Mouse (Mus musculus) embryonic facial prominence, embryonic 13.5 days (tissue): ENCODE data around the gene Cphx3. TPM values are rescaled to one million over a fixed set of nuclear protein-coding genes. Genes with fewer than 3 reads are reported as not detected.
"Not testable (repeated sequence)": the region's sequence is repeated elsewhere in the genome, so short reads cannot be mapped to it uniquely, and the experiment has no call there.

Experiments
- ATAC-seq: fragments of 200-750 bp; cut with Nextera tagmentation; 2 replicates; pipeline ENCODE4 v1.8.0; 2017; ENCODE audit warnings: low read depth; ENCODE audit not compliant: insufficient number of reproducible peaks, insufficient read depth, low FRiP score, low TSS enrichment
- H3K27ac ChIP-seq: fragments of 300-500 bp; sonication (generic); 2 replicates; pipeline ENCODE4 v1.5.1; 2015; ENCODE audit warnings: moderate library complexity, mild to moderate bottlenecking, inconsistent platforms
- H3K27me3 ChIP-seq: fragments of 300-500 bp; sonication (generic); 2 replicates; pipeline ENCODE4 v1.6.1; 2015; ENCODE audit warnings: mild to moderate bottlenecking, inconsistent platforms
- H3K36me3 ChIP-seq: fragments of 300-500 bp; sonication (generic); 2 replicates; pipeline ENCODE4 v1.6.1; 2015; ENCODE audit warnings: mild to moderate bottlenecking, inconsistent platforms
- H3K4me1 ChIP-seq: fragments of 300-500 bp; sonication (generic); 2 replicates; pipeline ENCODE4 v1.6.1; 2015; ENCODE audit warnings: inconsistent platforms
- H3K4me2 ChIP-seq: fragments of 300-500 bp; sonication (generic); 2 replicates; pipeline ENCODE4 v1.6.1; 2015; ENCODE audit warnings: moderate library complexity, mild to moderate bottlenecking, inconsistent platforms
- H3K4me3 ChIP-seq: fragments of 300-500 bp; sonication (generic); 2 replicates; pipeline ENCODE4 v1.5.1; 2015; ENCODE audit warnings: mild to moderate bottlenecking, inconsistent platforms
- H3K9ac ChIP-seq: fragments of 300-500 bp; sonication (generic); 2 replicates; pipeline ENCODE4 v1.6.1; 2015; ENCODE audit warnings: mild to moderate bottlenecking, inconsistent platforms
- H3K9me3 ChIP-seq: fragments of 300-500 bp; sonication (generic); 2 replicates; pipeline ENCODE4 v1.6.1; 2016; ENCODE audit warnings: inconsistent platforms
- WGBS: fragments of 180-500 bp; shearing (Covaris S2); methylation state at CpG from one replicate; pipeline ENCODE4 v1.1.7; 2015; ENCODE audit warnings: mixed read lengths; 5-methylcytosine and 5-hydroxymethylcytosine counted together
- polyA plus RNA-seq: library from polyadenylated mRNA; unstranded; fragments of >200 nt; fragmentation: Nextera tagmentation; extraction: Ambion mirVana; gene quantifications from 2 replicates; pipeline ENCODE4 v1.2.1, GENCODE M21; 2015

Cphx3 gene
- polyA plus RNA-seq, 1 experiment from 2014 or later, result not detected

- H3K36me3 ChIP-seq, H3K9ac ChIP-seq, H3K27me3 ChIP-seq, H3K27ac ChIP-seq, H3K4me3 ChIP-seq, H3K4me1 ChIP-seq, ATAC-seq, H3K9me3 ChIP-seq, H3K4me2 ChIP-seq: not testable (repeated sequence)
- whole genome bisulfite sequencing, result no CpG with 5 or more reads among the region's 6 CpGs
Measured at GRCm38 (mm10) chr14:26081216-26081615, 881 bp upstream of the Cphx3 start, which contains the start of gene Cphx2. Gene Cphx2, plus strand, starts transcription at chr14:26081516.

GRCm38 (mm10) chr14:26097622-26098021, 15.5 kb downstream of the Cphx3 start:
- WGBS, result no CpG with 5 or more reads among the region's 3 CpGs
- not testable (repeated sequence) for H3K27me3 ChIP-seq, H3K4me1 ChIP-seq, H3K9ac ChIP-seq, H3K9me3 ChIP-seq, H3K36me3 ChIP-seq, H3K4me3 ChIP-seq, H3K4me2 ChIP-seq, H3K27ac ChIP-seq, ATAC-seq

- H3K36me3 ChIP-seq, ATAC-seq, H3K9me3 ChIP-seq, H3K27ac ChIP-seq, H3K4me1 ChIP-seq, H3K4me2 ChIP-seq, H3K9ac ChIP-seq, H3K4me3 ChIP-seq, H3K27me3 ChIP-seq: not testable (repeated sequence)
- WGBS, result no CpG with 5 or more reads among the region's 7 CpGs
Measured at GRCm38 (mm10) chr14:26118150-26118549, 36.1 kb downstream of the Cphx3 start, which contains the start of gene Duxbl2. Gene Duxbl2, plus strand, starts transcription at chr14:26118349.

GRCm38 (mm10) chr14:26118550-26119000, 36.5 kb downstream of the Cphx3 start:
- H3K4me1 ChIP-seq, H3K4me3 ChIP-seq, H3K4me2 ChIP-seq, H3K9ac ChIP-seq, H3K27ac ChIP-seq, H3K27me3 ChIP-seq, H3K36me3 ChIP-seq, H3K9me3 ChIP-seq: not testable (repeated sequence)
- WGBS, result no CpG with 5 or more reads among the region's 18 CpGs
- peak; percentile 78 for ATAC-seq

GRCm38 (mm10) chr14:26119095-26119494, 37.0 kb downstream of the Cphx3 start:
- H3K9ac ChIP-seq, H3K36me3 ChIP-seq, H3K4me2 ChIP-seq, ATAC-seq, H3K9me3 ChIP-seq, H3K4me1 ChIP-seq, H3K4me3 ChIP-seq, H3K27me3 ChIP-seq, H3K27ac ChIP-seq: not testable (repeated sequence)
- WGBS, result no CpG with 5 or more reads among the region's 7 CpGs

GRCm38 (mm10) chr14:26147095-26147494, 65.0 kb downstream of the Cphx3 start:
- not testable (repeated sequence) for H3K9me3 ChIP-seq, H3K9ac ChIP-seq, H3K4me2 ChIP-seq, H3K27ac ChIP-seq, H3K36me3 ChIP-seq, H3K4me1 ChIP-seq, H3K27me3 ChIP-seq, ATAC-seq, H3K4me3 ChIP-seq
- no CpG with 5 or more reads among the region's 2 CpGs for WGBS

GRCm38 (mm10) chr14:26156032-26156431, 73.9 kb downstream of the Cphx3 start:
- H3K27ac ChIP-seq, H3K9me3 ChIP-seq: not testable (repeated sequence)
- no CpG with 5 or more reads among the region's 7 CpGs for WGBS

GRCm38 (mm10) chr14:26161156-26161555, 79.1 kb downstream of the Cphx3 start:
- H3K4me2 ChIP-seq, H3K4me1 ChIP-seq, H3K36me3 ChIP-seq, H3K4me3 ChIP-seq, ATAC-seq, H3K27ac ChIP-seq, H3K27me3 ChIP-seq, H3K9me3 ChIP-seq, H3K9ac ChIP-seq: not testable (repeated sequence)
- WGBS, result no CpG with 5 or more reads among the region's 9 CpGs

More at GRCm38 (mm10) chr14:26156032-26156431, 73.9 kb downstream of the Cphx3 start:
- ATAC-seq, H3K27me3 ChIP-seq, H3K9ac ChIP-seq, H3K36me3 ChIP-seq, H3K4me3 ChIP-seq, H3K4me1 ChIP-seq, H3K4me2 ChIP-seq: not testable (repeated sequence)

- H3K27me3 ChIP-seq, H3K4me2 ChIP-seq, H3K4me3 ChIP-seq, H3K4me1 ChIP-seq, H3K27ac ChIP-seq, ATAC-seq, H3K9ac ChIP-seq, H3K9me3 ChIP-seq, H3K36me3 ChIP-seq: not testable (repeated sequence)
- no CpG with 5 or more reads among the region's 5 CpGs for WGBS
Measured at GRCm38 (mm10) chr14:26162423-26162822, 80.3 kb downstream of the Cphx3 start.

GRCm38 (mm10) chr14:26165266-26165665, 83.2 kb downstream of the Cphx3 start:
- H3K9me3 ChIP-seq, H3K9ac ChIP-seq, H3K4me1 ChIP-seq, H3K36me3 ChIP-seq, ATAC-seq, H3K27ac ChIP-seq, H3K4me2 ChIP-seq, H3K27me3 ChIP-seq, H3K4me3 ChIP-seq: not testable (repeated sequence)
- WGBS, result no CpG with 5 or more reads among the region's 12 CpGs

- not testable (repeated sequence) for H3K36me3 ChIP-seq, H3K27ac ChIP-seq, H3K4me2 ChIP-seq, H3K4me3 ChIP-seq, H3K27me3 ChIP-seq, H3K9ac ChIP-seq, ATAC-seq, H3K4me1 ChIP-seq, H3K9me3 ChIP-seq
- no CpG with 5 or more reads among the region's 3 CpGs for WGBS
Measured at GRCm38 (mm10) chr14:26173955-26174354, 91.9 kb downstream of the Cphx3 start.

GRCm38 (mm10) chr14:26175028-26175427, 92.9 kb downstream of the Cphx3 start:
- H3K27ac ChIP-seq, ATAC-seq, H3K27me3 ChIP-seq, H3K9me3 ChIP-seq, H3K4me2 ChIP-seq, H3K4me3 ChIP-seq, H3K4me1 ChIP-seq, H3K9ac ChIP-seq, H3K36me3 ChIP-seq: not testable (repeated sequence)
- no CpG with 5 or more reads among the region's 6 CpGs for WGBS

- H3K9me3 ChIP-seq, H3K9ac ChIP-seq, H3K36me3 ChIP-seq, H3K4me2 ChIP-seq, H3K4me3 ChIP-seq, H3K27ac ChIP-seq, H3K27me3 ChIP-seq, ATAC-seq, H3K4me1 ChIP-seq: not testable (repeated sequence)
- WGBS, result no CpG with 5 or more reads among the region's 10 CpGs
Measured at GRCm38 (mm10) chr14:26181660-26182059, 99.6 kb downstream of the Cphx3 start.
